Mouse (Mus musculus): ENCODE measurements around the gene Hspb11. TPM values are rescaled to one million over a fixed set of nuclear protein-coding genes. Genes with fewer than 3 reads are reported as not detected.

Hspb11 gene
- 33.4 and 36.2 TPM in 2 replicates for polyA plus RNA-seq (2015; fragmentation: Nextera tagmentation; extraction: Ambion mirVana)

DNA sequence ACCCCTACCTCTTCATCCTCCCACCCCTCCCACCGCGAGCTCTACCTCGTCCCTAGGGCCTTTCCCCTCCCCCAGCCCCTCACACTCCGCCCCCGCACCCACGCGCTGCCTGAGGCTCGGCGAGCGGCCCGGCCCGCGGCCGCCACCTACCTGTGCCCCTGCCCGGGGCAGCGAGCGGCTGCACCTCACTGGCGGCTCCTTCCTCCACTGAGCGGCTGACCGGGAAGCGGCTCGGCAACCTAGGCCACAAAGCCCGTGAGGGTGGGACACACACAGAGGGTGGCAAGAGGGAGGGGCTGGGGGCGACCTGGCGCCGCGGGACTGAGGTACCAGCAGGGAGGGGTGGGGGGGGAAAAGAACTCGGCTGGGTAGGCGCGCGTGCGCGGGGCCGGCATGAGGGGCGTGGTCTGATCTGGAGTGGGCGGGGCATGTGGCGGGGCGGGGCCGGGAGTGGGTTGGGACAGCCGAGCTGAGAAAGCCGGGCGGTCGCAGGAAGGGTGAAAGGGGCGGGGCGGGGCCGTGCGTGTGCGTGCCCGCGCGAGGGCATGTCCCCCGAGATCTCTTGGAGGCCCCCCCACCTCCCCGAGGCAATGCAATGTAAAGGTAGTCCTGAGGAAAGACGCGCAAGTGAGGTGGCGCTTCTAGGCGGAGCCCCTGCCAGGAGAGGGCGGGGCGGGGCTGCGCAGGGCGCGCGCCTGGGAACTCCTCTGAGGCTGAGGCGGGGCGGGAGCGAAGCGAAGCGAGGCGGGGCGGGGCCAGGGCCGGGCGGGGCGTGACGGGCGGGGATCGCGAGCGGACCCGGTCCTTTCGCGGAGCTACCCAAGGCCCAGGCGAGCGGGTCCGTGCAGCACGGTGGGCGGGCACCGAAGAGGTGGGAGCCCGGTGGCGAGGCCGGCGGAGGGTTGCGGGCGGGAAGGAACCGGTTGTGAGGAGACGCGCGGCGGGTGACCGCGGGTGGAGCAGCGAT, at the start of gene Hspb11, which contains the start of gene Lrrc42:
TSS of gene Hspb11 (plus strand) at position 469 of the 967 bp plus-strand sequence.
TSS of gene Lrrc42 (minus strand) at position 408 of the 967 bp plus-strand sequence.
- Histone ChIP-seq H3K9me3 (no peaks in the 10 kb centered on the region), H3K4me3 (peak within 1 kb of the TSS; percentile 86), H3K4me1 (peaks cover 44% of the 10 kb centered on the region), H3K27me3 (replicated peaks) (no peaks in the 10 kb centered on the region), H3K27ac (replicated peaks) (peak within 1 kb of the TSS; percentile 86), H3K36me3 (no peaks in the 10 kb centered on the region), H3K4me2 (peak within 1 kb of the TSS; percentile 78), H3K9ac (peak within 1 kb of the TSS; percentile 91)
- WGBS, result under 1% methylated on average over 85 of the region's 101 CpGs
- peak; percentile 95 for ATAC-seq (ENCODE audit: extremely low read depth, insufficient number of reproducible peaks, low FRiP score, low TSS enrichment)

DNA sequence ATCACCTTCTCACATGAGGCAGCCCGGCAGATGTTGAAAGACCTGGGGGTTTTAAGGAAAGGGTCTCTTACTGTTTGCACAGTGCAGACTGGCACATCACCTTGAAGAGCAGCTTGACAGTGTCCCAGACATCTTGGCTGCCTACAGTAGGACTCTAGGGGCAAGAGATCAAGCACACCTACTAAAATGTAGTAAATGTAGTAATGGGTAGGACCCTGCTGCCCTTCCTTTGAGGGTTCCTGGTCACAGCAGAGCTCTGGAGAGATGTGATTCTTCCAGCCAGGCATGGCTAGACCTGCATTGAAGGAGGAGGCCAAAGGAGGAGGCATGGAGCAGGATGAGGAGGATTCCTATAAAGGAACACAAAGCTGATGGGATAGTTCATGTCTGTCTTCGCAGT, 46.4 kb upstream of the Hspb11 start:
- Histone ChIP-seq H3K4me2 (no peak overlapping the region), H3K36me3 (peaks cover 67% of the 10 kb centered on the region), H3K27ac (replicated peaks) (no peak overlapping the region), H3K27me3 (replicated peaks) (peaks cover 16% of the 10 kb centered on the region; the same call in 1 of the 2 replicates), H3K4me3 (no peak overlapping the region), H3K9me3 (no peaks in the 10 kb centered on the region), H3K9ac (no peak overlapping the region), H3K4me1 (peaks cover 4% of the 10 kb centered on the region; the same call in 1 of the 2 replicates)
- ATAC-seq (ENCODE audit: extremely low read depth, insufficient number of reproducible peaks, low FRiP score, low TSS enrichment), result no peak
- WGBS, result 97% methylated on average over 2 of the region's 2 CpGs

DNA sequence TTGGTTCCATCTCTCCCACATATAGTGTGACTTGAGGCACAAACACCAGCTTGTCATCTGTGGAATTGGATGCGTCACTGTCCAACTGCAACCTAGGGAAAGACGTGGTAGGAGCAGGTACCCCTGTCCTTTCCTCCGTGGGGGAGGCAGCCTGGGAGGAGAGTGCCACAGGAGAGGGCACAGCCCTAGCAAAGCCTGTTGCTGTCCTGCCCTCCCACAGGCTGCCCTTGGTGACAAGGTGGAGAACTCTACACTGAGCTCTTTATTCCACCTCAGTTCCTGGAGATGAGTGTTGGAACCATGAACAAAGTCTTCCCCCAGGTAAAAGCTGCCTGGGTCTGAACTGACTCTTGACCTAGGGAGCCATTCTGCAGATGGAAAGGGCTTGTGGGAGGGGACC, 44.5 kb upstream of the Hspb11 start, which contains the start of gene Ldlrad1:
TSS of gene Ldlrad1 (plus strand) at position 301 of the 400 bp plus-strand sequence.
- WGBS, result 84% methylated on average over 3 of the region's 3 CpGs
- no peak within 1 kb of the TSS for H3K27ac ChIP-seq (replicated peaks)

DNA sequence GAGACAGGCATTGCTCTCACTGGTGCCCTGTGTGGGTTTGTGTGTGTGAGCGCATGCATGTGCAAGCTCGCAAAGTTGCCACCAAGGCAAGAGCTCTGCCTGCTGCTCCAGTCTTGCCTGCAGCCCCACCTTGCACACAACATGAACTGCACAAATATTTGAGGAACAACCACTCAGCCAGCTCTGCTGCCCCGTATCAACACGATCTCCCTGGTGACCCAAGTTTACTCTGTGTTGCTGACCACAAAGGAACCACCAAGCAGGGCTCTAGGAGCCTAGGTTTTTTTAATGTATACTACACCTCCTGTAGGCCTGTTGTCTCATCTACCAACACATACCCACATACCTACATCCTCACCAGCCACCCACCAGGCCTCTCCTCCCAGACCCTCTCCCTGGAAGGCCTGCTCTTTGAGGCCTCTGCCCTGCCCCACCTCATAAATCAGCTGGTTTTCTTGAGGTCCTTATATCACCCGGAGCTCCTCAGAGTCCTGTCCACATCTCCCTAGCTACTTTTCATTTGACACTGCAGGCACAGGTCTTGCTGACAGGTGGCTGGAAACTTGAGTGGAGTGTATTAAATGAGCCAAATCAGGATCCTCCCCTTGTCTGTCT, 42.8 kb upstream of the Hspb11 start:
- WGBS, result 76% methylated on average over 5 of the region's 5 CpGs

More for the DNA sequence above, 44.5 kb upstream of the Hspb11 start, which contains the start of gene Ldlrad1:
- Histone ChIP-seq H3K27me3 (replicated peaks) (peaks cover 33% of the 10 kb centered on the region), H3K4me2 (no peak within 1 kb of the TSS), H3K9me3 (no peaks in the 10 kb centered on the region), H3K9ac (no peak within 1 kb of the TSS), H3K4me3 (no peak within 1 kb of the TSS), H3K4me1 (peaks cover 4% of the 10 kb centered on the region; the same call in 1 of the 2 replicates), H3K36me3 (peaks cover 48% of the 10 kb centered on the region)
- ATAC-seq (ENCODE audit: extremely low read depth, insufficient number of reproducible peaks, low FRiP score, low TSS enrichment), result no peak

DNA sequence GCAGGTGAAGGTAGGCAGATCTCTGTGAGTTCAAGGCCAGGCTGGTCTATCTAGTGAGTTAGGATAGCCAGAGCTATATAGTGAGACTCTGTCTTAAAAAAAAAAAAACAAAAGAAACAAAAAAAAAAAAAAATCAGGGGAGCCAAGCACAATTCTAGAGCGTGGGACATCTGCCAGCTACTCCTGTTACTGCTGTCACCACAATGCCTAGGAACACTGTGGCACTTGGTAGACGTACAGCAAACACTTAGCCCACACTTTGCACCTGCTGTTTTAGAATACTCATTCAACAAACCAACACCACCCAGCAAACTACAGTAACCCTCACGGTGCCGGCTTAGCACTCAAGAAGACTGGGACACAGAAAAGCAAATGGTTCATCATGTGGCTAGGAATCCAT, 41.9 kb upstream of the Hspb11 start:
- H3K4me2 ChIP-seq, result no peak overlapping the region
- ATAC-seq (ENCODE audit: extremely low read depth, insufficient number of reproducible peaks, low FRiP score, low TSS enrichment), result no peak
- H3K27ac ChIP-seq (replicated peaks), result no peak overlapping the region
- peaks cover 58% of the 10 kb centered on the region for H3K27me3 ChIP-seq (replicated peaks)
- peaks cover 4% of the 10 kb centered on the region; the same call in 1 of the 2 replicates for H3K4me1 ChIP-seq
- 43% methylated on average over 4 of the region's 4 CpGs for WGBS
- H3K9me3 ChIP-seq, result no peaks in the 10 kb centered on the region
- H3K9ac ChIP-seq, result no peak overlapping the region
- H3K36me3 ChIP-seq, result peaks cover 26% of the 10 kb centered on the region
- no peak overlapping the region for H3K4me3 ChIP-seq

More for the DNA sequence above, 42.8 kb upstream of the Hspb11 start:
- H3K4me3 ChIP-seq, result no peak overlapping the region
- H3K36me3 ChIP-seq, result peaks cover 31% of the 10 kb centered on the region
- no peak for ATAC-seq (ENCODE audit: extremely low read depth, insufficient number of reproducible peaks, low FRiP score, low TSS enrichment)
- no peaks in the 10 kb centered on the region for H3K9me3 ChIP-seq
- H3K27ac ChIP-seq (replicated peaks), result no peak overlapping the region
- peaks cover 4% of the 10 kb centered on the region; the same call in 1 of the 2 replicates for H3K4me1 ChIP-seq
- H3K9ac ChIP-seq, result no peak overlapping the region
- H3K4me2 ChIP-seq, result no peak overlapping the region
- H3K27me3 ChIP-seq (replicated peaks), result peaks cover 50% of the 10 kb centered on the region

DNA sequence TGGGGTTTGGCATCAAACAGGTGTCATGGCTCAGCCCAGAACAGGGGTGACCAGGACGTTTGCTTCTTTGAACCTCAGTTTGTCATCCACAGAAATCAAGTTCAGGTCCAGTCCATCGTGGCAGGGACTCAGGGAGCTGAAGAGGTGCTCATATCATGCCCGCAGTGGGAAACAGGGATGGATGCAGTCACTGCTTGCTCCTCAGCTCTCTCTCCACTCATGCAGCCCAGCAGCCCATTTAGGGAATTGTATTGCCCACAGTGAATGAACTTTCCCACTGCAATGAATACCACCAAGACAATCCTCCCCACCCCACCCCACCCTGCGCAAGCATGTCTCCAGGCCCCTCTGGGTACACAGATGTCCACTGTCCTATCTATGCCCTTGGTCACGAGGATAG, 41.5 kb upstream of the Hspb11 start:
- Histone ChIP-seq H3K36me3 (peaks cover 21% of the 10 kb centered on the region), H3K4me3 (no peak overlapping the region), H3K27me3 (replicated peaks) (peaks cover 62% of the 10 kb centered on the region), H3K9me3 (no peaks in the 10 kb centered on the region), H3K9ac (no peak overlapping the region), H3K4me2 (no peak overlapping the region), H3K27ac (replicated peaks) (no peak overlapping the region), H3K4me1 (peaks cover 4% of the 10 kb centered on the region; the same call in 1 of the 2 replicates)
- no peak for ATAC-seq (ENCODE audit: extremely low read depth, insufficient number of reproducible peaks, low FRiP score, low TSS enrichment)
- WGBS, result 77% methylated on average over 5 of the region's 5 CpGs

DNA sequence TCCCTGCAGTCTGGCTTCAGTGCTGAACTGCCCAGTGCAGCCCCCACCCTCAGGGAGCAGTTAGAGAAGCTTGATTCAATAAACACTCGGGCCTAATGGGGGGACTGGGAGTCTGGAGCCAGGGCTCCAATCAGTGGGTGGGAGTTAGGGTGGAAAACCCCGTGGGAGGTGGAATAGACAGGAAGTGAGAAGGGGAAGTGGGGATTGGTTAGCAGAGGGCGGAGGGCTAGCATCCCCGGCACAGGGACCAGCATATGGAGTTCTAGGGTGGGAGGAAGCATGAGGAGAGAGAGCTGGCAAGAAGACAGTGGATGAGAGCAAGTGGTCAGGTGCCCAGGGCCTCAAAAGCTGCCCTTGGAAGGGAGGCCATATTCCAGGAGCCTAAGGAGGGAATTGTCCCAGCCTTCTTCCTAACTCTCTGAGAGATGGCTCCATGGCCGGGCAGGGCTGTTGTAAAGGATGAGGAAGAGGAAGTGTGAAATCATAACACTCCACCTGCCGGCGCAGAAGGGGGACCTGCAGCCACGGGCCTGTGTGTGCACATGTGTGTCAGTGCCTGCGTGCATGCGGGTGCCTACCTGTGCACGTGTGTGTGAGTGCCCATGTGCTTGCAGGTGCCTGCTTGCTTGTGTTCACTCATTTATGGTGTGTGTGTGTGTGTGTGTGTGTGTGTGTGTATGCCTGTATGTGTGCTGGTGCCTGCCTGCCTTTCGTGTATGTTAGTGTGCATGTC, 39.9 kb upstream of the Hspb11 start:
- no peak for ATAC-seq (ENCODE audit: extremely low read depth, insufficient number of reproducible peaks, low FRiP score, low TSS enrichment)
- H3K4me3 ChIP-seq, result no peak overlapping the region
- H3K4me2 ChIP-seq, result no peak overlapping the region
- no peak overlapping the region for H3K27ac ChIP-seq (replicated peaks)
- peaks cover 11% of the 10 kb centered on the region for H3K4me1 ChIP-seq
- no peak overlapping the region for H3K9ac ChIP-seq
- peaks cover 7% of the 10 kb centered on the region; the same call in 1 of the 2 replicates for H3K36me3 ChIP-seq
- H3K27me3 ChIP-seq (replicated peaks), result peaks cover 71% of the 10 kb centered on the region
- no peaks in the 10 kb centered on the region for H3K9me3 ChIP-seq
- WGBS, result 62% methylated on average over 12 of the region's 12 CpGs

DNA sequence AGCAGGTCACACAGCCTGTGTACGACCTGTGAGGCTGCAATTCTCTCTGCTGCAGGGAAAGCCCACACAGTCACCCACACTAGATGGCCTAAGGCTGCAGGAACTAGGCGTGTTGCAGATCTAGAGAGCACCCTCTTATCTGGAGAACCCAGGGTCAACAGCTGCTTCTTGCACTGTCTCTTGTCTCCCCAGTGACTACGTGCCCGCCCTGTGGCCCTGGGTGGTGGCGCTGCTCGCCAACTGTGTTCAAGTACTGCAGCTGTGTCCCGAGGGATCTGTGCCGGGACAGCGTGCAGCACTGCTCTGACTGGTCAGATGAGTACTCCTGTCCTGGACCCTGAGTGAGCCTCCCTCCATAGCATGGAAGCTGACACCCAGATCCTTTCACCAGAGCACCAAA, 35.8 kb upstream of the Hspb11 start:
- no peak overlapping the region for H3K4me2 ChIP-seq
- H3K9me3 ChIP-seq, result no peaks in the 10 kb centered on the region
- H3K27ac ChIP-seq (replicated peaks), result no peak overlapping the region
- ATAC-seq (ENCODE audit: extremely low read depth, insufficient number of reproducible peaks, low FRiP score, low TSS enrichment), result no peak
- no peak overlapping the region for H3K9ac ChIP-seq
- H3K4me3 ChIP-seq, result no peak overlapping the region
- H3K27me3 ChIP-seq (replicated peaks), result peaks cover 73% of the 10 kb centered on the region
- WGBS, result 60% methylated on average over 9 of the region's 9 CpGs
- H3K4me1 ChIP-seq, result peaks cover 8% of the 10 kb centered on the region; the same call in 1 of the 2 replicates
- H3K36me3 ChIP-seq, result no peaks in the 10 kb centered on the region

DNA sequence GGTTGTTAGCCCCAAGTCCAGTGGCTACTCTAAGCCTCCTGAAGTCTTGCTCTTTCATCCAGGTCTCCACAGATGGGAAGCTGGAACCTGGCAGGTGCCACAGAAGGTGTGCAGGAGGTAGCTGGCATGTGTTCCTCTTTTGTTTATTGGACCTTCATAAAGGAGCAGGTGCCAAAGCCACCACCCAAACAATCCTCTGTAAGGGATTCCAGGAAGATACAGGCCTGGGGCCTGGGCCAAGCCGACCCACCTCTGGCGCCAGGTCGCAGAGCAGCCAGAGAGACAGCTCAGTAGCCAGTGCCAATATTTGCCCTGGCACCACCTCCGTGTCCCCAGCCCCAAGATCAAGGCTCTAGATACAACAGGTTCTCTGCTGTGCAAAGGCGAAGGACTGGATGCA, 31.9 kb upstream of the Hspb11 start:
- peaks cover 48% of the 10 kb centered on the region for H3K27me3 ChIP-seq (replicated peaks)
- WGBS, result 88% methylated on average over 5 of the region's 5 CpGs
- no peak overlapping the region for H3K9ac ChIP-seq
- H3K9me3 ChIP-seq, result no peaks in the 10 kb centered on the region
- H3K4me2 ChIP-seq, result no peak overlapping the region
- no peak overlapping the region for H3K4me3 ChIP-seq
- ATAC-seq (ENCODE audit: extremely low read depth, insufficient number of reproducible peaks, low FRiP score, low TSS enrichment), result no peak
- no peak overlapping the region for H3K27ac ChIP-seq (replicated peaks)
- H3K4me1 ChIP-seq, result peaks cover 8% of the 10 kb centered on the region; the same call in 1 of the 2 replicates
- H3K36me3 ChIP-seq, result no peaks in the 10 kb centered on the region

DNA sequence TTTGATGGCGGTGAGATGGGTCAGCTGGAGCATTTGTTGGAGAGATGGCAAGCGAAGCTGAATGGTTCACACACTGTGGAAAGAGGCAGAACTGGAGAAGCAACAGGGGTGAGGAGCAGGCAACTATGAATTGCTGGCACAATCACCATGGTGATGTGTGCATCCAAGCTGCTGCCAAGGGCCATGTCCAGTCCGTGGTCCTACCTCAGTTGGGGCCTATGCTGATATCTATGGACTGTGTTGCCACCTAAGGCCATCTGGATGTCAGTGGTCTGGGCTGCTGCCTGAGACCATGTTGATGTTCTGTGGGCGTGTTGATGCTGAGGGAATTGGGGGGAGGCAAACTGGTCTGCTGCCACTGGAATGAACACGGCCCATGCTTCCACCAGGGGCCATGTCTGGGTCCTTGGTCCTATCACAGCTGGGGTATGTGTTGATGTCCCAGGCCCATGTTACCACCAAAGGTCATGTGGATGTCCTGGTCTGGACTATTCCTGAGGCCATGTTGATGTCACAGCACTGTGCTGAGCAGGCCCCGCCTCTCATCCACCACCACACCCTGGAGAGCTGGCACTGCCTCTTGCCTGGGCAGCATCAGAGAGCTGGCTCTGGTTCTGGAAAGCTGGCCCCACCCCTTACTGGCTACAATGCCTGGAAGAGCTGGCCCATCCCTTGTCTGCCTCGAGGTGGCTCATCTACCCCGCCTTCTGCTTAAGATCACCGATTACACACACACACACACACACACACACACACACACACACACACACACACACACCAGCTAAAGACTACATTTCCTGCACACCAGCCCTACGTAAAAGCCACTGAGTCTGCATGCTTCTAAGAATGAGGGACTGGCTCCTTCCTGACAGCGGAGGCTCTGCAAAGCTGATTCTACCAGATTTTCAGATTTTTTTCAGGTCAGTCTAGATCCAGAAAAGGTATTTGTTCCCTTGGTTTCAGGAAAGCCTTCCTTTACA, 29.9 kb upstream of the Hspb11 start:
- ATAC-seq (ENCODE audit: extremely low read depth, insufficient number of reproducible peaks, low FRiP score, low TSS enrichment), result no peak
- WGBS, result 75% methylated on average over 11 of the region's 11 CpGs
- no peak overlapping the region for H3K9ac ChIP-seq

More for the DNA sequence above, 29.9 kb upstream of the Hspb11 start:
- no peak overlapping the region for H3K4me2 ChIP-seq
- no peaks in the 10 kb centered on the region for H3K36me3 ChIP-seq
- no peaks in the 10 kb centered on the region for H3K9me3 ChIP-seq
- no peak overlapping the region for H3K27ac ChIP-seq (replicated peaks)
- H3K4me3 ChIP-seq, result no peak overlapping the region
- no peaks in the 10 kb centered on the region for H3K4me1 ChIP-seq
- peaks cover 36% of the 10 kb centered on the region for H3K27me3 ChIP-seq (replicated peaks)

Data from heart, embryonic 13.5 days (tissue).